Mouse (Mus musculus) kidney, postnatal 10 days (tissue): ENCODE measurements at regions not wholly inside any gene's neighbourhood (a gene's known extent, or its start where the extent isn't known, plus 50 kb on each side); places are given as distances from the start of the nearest gene placed in this dataset.

Source experiments
- DNase-seq: peaks from one replicate; pipeline ENCODE4 v3.0.0; 2021; ENCODE audit warnings: mixed read lengths

DNA sequence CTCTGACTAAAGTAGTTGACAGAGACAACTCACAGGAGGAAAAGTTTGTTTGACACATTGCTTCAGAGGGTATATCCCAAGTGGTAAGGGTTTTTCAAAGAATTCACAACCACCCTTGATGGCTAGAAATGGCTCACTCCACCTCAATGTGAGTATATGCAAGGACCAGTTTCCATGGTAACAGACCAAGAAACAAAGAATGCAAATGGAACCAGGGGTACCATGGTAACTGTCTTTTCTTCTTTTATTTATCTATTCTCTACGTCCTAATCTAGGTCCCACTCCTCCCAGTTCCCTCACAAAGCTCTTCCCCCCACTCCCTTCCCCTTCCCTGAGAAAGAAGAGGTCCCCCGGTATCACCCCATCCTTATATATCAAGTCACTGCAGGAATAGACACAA lies 57.5 kb downstream of the Ins1 start:
- no peak for DNase-seq

DNA sequence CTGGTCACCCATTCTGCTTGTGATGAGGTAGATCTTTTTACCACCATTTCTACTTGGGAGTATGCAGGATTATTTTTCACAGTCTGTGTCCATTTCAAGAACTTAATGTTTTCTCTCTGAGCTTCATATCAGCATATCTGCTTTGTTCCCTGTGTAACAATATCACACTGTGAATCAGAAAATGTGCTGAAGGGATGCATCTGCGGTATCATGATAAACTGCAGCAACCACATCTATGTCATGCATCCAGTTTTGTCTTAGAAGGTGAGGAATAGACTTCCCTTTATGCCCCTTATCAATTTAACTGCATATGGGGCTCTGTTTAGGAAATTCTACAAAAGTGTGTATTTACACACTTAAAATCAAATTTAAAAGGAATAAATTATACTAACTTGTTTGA lies 67.3 kb downstream of the Ins1 start:
- DNase-seq, result no peak

DNA sequence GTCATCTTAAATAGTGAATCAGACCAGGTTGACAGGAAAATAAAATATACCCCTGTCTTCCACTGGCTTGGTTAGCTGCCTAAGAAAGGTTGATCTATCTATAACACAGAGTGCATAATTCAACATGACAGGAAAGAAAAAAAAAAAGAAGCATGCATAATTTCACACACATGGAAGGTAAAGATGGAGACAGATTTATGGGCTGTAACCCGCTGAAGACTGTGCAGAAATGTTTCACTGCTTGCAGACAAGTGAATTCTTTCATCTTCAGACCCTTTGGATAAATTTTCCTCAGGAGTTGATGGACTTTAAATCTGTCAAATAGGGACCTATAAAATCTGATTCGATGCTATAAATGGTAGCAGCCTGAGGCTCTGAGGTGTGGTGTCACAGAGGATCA lies 91.1 kb downstream of the Ins1 start:
- no peak for DNase-seq

DNA sequence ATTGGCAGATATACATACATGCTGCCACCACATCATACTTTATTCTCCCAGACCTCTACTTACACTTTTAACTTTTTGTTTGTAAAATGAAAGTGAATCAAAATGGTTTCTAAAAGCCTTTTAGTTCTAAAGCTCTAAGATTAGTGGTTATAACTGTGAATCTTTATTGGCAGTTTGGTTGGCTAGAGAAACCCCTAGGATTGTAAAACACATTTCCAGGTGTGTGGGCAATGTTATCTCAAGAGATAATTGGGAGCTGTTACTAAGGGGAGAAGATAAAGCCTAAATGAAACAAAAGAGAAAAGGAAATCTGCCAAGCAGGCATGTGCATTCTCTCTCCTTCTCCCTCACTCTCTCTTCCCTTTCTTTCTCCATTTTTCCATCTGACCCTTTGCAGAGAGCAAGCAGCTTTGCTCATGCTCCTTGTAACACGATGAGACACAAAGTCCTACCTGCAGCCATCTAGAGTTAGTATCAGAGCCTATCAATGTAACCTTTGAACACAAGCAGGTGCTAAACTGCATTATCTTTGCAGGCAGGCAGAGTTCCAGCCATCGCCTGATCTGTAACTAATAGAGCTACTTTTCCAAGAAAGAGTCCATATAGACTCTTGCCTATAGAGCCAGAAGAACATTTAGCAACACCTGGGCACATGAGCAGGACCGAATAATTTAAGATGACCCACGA lies 110.9 kb downstream of the Ins1 start:
- DNase-seq, result no peak

DNA sequence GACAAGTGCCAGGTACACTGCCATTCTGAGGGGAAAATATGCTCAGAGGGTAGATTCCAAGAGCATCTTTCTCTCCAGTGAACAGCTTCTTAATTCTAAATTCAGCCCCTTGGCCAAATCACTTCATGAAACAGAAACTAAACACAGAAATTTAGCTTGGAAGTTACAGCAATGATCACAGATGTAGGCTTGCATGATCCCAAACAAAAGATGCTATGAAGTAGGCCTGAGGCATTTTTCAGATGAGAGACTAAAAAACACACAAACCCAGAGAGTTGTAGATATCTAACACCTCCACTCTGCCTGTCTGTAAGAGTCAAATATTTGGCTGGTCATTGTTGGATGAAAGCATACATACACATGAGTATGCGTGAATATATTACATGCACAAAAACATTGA lies 142.6 kb downstream of the Ins1 start:
- DNase-seq, result no peak

DNA sequence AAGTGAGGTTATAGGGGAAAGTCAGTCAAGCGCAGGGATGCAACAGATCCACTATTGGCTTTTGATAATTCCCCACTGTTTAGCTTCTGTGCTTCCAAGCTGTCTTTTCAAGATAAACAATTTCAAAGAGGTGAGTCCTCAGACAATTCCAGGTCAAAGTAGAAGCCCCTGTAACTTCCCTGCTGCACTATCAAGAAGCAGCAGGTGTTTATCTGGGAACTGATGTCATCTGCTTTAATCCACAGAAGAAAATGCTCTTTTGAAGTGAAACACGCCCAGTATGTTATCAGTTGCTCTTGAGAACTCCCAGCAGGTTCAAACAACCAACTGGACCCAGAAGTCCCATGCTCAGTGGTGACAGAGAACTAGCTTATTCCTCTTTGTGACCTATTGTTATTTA lies 164.7 kb downstream of the Ins1 start:
- no peak for DNase-seq

DNA sequence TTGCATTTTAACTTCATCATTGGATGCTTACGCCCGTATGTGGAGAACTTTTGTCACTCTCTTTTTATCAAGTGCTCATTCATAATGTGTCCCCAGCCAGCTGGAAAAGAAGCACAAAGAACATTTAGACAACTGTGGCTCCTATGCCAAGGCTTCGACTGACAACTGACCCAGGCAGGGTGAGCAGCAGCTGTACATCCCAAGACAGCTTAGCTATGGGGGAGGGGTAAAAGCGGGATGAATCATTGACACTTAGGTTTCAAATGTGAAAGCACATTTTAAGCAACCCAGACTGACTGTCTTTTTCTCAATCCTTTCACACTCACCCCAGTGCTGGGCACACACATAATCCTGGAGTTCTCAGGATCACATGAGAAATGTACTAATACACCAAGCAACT lies 178.4 kb downstream of the Ins1 start:
- DNase-seq, result no peak

DNA sequence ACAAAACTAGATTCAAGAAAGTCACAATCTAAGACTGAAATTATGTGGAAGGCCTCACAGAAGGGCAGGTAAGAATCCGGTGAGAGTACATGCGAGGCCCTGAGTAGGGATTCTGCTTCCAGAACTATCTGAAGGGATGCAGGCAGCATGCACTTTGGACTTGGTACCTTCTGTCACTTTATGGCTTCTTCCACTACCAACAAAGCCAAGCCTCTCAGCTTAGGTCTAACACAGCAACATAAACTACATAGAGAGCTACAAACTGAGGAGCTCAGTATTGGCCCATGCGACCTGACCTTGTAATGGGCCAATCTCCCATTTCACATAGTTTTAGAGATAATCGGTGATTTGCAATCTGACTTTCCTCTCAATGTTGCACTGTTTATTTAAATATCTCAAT lies 184.8 kb downstream of the Ins1 start:
- no peak for DNase-seq

DNA sequence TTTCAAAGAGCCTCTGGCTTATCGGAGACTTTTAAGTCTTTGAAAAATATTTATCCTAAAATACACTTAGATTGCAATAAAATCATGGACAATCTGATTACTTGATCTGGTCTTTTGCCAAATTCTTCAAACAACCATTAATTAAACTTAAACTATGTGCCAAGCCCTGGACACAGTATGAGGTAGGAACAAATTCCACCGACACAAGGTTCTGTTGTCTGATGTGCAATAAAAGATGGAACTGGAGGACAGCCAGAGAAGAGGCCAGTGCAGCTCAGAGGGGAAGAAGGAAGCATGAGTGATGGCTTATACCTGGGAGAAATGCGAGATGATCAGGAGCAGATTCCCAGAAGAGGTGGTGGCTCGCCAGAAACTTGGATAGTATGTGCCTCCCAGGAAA lies 185.3 kb downstream of the Ins1 start:
- peak; percentile 4 for DNase-seq
